Mouse (Mus musculus) naive thymus-derived CD4-positive, alpha-beta T cell, adult 5 months (primary cell): ENCODE data around the gene Pramel1. TPM values are rescaled to one million over a fixed set of nuclear protein-coding genes. Genes with fewer than 3 reads are reported as not detected.

Experiments
- polyA plus RNA-seq: library from polyadenylated mRNA; unstranded; fragments of 100-300 nt; shearing (Covaris generic); gene quantifications from one replicate; pipeline ENCODE4 v1.2.1, GENCODE M21; 2017

Gene Pramel1
- polyA plus RNA-seq, result not detected

GRCm38 (mm10) chr4:143394181-143394580 lies at the start of gene Pramel1:
TSS of gene Pramel1 (plus strand) at chr4:143394428.

GRCm38 (mm10) chr4:143349484-143349906 lies 44.7 kb upstream of the Pramel1 start, which contains the start of gene Lrrc38:
TSS of gene Lrrc38 (plus strand) at chr4:143349757.

GRCm38 (mm10) chr4:143412219-143413092 lies 18.2 kb downstream of the Pramel1 start, which contains the start of gene Pramef8:
TSS of gene Pramef8 (plus strand) at chr4:143412426.

Other genes starting within 250 kb of the Pramel1 start
- gene Prdm2, start 181.4 kb upstream of the Pramel1 start, polyA plus RNA-seq, result 47.2 TPM
- not detected for gene Pdpn, start 94.9 kb upstream of the Pramel1 start, polyA plus RNA-seq
- gene Lrrc38, start 44.7 kb upstream of the Pramel1 start, polyA plus RNA-seq, result not detected
- gene Pramef8, start 18.0 kb downstream of the Pramel1 start, polyA plus RNA-seq, result 38.1 TPM
- not detected for gene Oog4, start 55.9 kb downstream of the Pramel1 start, polyA plus RNA-seq
- gene Gm13043, start 116.9 kb downstream of the Pramel1 start, polyA plus RNA-seq, result not detected
- gene Gm13040, start 141.5 kb downstream of the Pramel1 start, polyA plus RNA-seq, result not detected
- 0.24 TPM for gene BC080695, start 157.3 kb downstream of the Pramel1 start, polyA plus RNA-seq
- not detected for gene Gm13057, start 157.3 kb downstream of the Pramel1 start, polyA plus RNA-seq
- gene Gm13083, start 220.6 kb downstream of the Pramel1 start, polyA plus RNA-seq, result not detected